Mouse (Mus musculus) MEL-GATA-1-ER (cell line): ENCODE results near the gene Atp2c2.

ENCODE experiments used
- DNase-seq: peaks from one replicate; pipeline ENCODE4 v3.0.0-alpha.2; 2012; ENCODE audit warnings: low read depth; ENCODE audit errors: extremely low read depth

The Atp2c2 gene

DNA sequence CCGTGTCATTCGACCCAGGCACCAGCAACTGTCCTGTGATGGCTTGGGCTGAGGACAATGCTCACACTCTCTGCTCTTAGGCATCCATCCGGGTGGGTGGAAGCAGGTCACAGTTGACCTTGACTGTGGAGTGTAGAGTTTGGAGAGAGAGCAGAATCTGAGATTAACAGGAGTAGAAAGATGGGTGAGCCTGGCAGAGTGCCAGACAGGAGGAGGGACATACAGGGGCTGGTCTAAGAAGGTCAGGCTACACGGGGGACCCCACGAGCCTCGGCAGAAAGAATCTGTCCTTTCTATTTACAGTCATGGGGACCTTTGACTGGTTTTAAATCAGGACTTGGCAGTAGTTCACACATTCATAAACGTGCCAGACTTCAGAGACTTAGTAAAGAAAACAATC, 3.2 kb downstream of the Atp2c2 start:
- DNase-seq = no peak

- peak; percentile 35 for DNase-seq
Observed at GRCm38 (mm10) chr8:119707146-119707545, 7.3 kb downstream of the Atp2c2 start.

DNA sequence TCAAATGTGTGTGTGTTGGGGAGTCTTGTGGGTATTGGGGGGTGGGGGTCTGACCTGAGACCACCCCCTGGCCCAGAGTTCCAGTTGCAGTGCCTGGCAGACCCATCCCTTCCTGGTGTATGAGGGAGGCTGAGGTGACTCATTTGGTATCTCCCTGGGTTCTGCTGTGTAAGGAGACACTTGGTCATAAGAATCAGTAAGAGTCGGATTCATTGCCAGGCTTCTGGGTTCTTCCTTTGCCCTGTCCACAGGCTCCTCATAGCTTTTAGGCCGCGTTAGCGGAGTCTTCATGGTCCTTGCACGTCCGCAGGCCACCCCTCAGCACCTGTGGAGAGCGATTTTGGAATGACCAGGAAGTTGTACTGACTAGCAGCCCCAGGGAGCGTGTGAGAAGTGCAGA, 8.7 kb downstream of the Atp2c2 start:
- DNase-seq = no peak

DNA sequence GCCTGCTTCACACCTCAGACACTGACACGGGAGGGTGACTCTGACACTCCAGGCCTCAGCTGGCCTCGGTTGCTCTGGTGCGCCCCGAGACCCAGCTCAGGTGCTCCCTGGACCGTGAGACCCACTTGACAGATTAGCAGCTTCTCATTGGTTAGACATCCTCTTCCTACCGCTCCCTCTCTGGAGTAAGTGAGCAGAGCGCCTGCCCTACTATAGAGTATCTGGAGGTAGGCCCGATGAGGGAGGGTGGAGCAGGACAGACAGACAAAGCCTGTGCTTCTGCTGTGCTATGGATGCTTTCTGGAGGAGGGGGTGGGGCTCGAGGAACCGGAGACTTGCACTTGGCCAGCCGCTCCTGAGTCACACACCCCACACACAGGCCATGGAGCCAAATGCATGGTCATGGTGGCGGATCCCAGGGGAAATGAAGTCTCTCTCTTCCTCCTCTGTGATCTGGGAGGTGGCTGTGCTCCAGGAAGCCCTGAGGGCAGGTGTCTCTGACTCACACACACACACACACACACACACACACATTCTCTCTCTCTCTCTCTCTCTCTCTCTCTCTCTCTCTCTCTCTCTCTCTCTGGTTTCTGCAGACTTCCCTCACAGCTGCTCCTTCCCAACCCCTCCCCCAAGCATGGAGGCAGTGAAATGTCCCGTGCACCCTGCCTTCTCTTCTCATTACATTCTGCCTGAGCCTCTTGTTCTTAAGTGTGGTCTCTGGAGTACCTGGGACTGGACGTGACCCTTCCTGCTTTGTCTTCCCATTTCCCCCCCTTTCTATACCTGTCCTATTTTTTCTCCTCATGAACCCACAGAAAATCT, 9.3 kb downstream of the Atp2c2 start:
- DNase-seq = no peak

GRCm38 (mm10) chr8:119709703-119710093, 9.9 kb downstream of the Atp2c2 start:
- no peak for DNase-seq

GRCm38 (mm10) chr8:119712226-119712625, 12.4 kb downstream of the Atp2c2 start:
- no peak for DNase-seq

GRCm38 (mm10) chr8:119713421-119713820, 13.6 kb downstream of the Atp2c2 start:
- DNase-seq = no peak

DNA sequence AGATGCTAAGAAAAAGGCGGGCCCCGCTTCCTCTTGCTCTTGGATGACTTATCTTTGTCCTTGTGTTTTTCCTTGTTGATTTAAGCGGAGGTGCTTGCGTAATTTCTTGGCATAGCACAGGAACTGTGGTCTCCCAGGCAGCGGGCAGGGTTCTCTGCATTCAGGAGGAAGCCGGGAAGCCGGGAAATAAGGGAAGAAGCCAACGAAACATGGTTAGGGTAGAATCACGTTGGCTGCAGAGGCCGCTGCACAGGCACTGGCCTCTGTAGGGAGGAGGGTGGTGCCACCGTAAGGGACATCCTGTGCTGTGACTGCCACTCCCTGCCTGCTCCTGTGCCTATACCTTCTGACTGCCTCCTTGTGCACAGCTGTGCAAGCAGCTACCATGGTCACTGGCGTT, 15.4 kb downstream of the Atp2c2 start:
- DNase-seq = no peak

- DNase-seq = no peak
Observed at GRCm38 (mm10) chr8:119716730-119717299, 17.0 kb downstream of the Atp2c2 start.

GRCm38 (mm10) chr8:119717765-119718164, 18.0 kb downstream of the Atp2c2 start:
- peak; percentile 43 for DNase-seq

GRCm38 (mm10) chr8:119719011-119719501, 19.2 kb downstream of the Atp2c2 start:
- no peak for DNase-seq

GRCm38 (mm10) chr8:119722348-119722747, 22.5 kb downstream of the Atp2c2 start:
- DNase-seq = peak; percentile 74

DNA sequence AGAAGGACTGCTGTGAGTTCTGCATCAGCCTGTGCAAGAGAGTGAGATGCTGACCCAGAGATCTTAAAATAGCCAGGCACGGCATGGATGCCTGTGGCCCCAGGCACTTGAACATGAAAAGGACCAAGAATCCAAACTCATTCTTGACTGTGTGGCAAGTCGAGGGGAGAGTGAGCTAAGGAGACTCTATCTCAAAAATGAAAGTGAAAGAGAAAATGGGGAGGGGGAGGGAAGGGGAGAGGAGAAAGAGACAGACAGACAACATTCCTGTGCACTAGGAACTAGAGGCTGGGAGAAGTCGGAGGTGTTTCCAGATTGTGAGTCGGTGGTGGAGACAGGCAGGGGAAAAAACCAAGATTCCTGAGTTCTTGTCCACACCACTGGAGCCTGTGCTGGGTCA, 23.9 kb downstream of the Atp2c2 start:
- no peak for DNase-seq

GRCm38 (mm10) chr8:119724596-119724995, 24.8 kb downstream of the Atp2c2 start:
- DNase-seq = no peak

DNA sequence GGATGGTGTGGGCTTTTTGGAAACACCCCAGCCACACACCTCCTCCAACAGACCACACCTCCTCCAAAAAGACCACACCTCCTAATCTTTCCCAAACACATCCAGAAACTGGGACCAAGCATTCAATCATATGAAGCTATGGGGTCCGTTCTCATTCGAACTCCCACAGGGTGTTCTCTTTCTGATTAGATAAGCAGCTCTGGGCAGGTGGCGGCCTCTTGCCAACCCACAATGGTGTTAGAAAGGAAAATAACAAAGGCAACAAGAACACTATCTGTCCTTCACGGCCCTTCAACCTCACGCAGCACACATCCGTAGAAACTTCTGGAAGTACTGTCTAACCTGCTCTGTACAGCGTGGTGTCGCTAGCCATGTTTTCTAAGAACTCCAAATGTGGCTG, 27.3 kb downstream of the Atp2c2 start:
- peak; percentile 59 for DNase-seq

DNA sequence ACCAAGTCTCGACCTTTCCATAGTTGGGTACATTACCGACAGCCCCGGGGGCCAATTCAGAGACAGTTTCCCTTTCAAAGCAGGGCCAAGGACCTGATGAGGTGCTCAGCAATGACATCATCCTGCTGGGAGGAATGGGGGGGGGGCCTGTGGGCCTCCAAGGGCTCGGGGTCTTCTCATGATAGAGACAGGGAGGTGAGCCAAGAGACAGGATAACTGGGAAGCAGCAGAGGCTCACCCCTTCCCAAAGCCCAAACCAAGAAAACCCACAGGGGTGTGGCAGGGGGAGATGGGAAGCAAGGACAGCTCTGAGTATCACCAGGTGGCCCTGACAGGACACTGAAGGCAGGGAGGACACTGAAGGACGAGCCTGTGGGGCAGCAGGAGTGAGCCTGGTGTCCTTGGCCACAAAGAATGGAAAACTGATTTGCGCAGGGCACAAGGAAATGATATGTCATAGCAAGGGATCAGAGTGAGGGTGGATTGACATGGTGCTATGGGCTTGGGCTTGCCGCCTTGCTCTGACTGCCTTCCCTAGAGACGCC, 28.6 kb downstream of the Atp2c2 start:
- DNase-seq = no peak

DNA sequence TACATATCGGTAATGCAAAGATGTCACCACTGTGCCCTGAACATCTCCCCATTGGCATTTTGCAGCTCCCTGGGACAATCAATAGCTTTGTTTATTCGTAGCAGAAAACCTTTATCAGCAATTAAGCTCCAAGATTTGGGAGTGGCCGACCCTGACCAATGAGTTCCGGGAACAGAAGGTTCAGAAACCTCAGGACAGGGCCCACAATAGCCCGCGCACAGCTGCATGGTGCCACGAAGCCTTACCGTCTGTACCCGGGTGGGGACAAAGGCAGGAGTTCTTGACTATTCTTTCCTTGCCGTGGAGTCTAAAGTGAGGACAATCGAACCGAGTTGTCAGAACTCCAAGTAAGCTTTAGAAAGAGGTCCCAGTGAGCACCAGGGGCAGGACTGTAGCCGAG, 32.3 kb downstream of the Atp2c2 start:
- DNase-seq = no peak

DNA sequence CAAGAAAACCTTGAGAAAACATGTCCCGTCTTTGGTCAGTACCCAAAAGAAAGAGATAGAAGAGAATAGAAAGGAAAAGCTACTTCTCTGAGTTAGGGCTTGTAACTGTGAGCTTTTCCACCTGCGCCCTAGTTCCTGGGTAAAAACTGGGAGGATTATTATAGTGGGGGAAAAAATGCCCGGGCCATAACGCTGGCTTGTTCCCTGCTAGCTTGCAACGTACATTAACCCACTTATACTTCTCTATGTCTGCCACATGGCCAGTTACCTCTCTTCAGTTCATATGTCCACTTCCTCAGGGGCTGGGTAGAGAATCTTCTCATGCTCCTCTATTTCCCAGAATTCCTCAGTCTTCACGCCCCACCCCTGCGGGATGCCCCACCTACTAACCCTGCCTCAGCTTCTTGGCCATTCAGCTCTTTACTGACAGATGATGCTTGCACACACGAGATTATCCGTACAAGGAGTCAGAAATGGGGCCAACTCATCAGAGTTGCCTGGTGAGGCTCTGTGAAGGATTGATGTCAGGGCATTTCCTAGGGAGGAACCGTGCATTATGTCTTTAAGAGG, 36.6 kb downstream of the Atp2c2 start:
- peak; percentile 87 for DNase-seq

DNA sequence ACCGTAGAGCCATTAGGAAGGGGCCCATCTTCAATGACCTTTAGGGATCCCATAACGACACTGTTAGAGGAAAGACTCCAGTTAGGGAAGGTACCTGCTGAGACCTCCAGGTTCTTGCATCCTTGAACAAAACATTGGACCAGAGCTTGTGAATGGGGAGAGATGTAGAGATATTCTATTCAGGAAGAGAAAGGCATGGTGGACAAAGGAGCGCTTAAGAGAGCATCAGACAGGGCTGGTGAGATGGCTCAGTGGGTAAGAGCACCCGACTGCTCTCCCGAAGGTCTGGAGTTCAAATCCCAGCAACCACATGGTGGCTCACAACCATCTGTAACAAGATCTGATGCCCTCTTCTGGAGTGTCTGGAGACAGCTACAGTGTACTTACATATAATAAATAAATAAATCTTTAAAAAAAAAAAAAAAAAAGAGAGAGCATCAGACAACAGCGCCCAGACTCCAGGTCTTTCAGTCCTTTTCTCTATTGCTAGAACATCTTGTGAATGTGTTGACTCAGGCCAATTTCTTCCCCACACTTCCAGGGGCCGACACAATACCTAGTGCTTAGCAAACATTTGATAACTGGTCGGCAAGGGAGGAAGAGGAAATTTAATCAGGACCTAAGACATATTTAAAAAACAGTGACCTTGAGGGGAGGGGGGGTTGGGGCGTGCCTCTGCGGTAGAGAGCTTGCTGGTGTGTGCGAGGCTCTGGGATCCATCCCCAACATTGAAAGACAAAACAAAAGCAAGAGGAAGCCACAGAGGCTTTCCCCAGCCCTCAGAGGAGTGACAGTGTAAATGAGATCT, 37.5 kb downstream of the Atp2c2 start:
- peak; percentile 73 for DNase-seq

DNA sequence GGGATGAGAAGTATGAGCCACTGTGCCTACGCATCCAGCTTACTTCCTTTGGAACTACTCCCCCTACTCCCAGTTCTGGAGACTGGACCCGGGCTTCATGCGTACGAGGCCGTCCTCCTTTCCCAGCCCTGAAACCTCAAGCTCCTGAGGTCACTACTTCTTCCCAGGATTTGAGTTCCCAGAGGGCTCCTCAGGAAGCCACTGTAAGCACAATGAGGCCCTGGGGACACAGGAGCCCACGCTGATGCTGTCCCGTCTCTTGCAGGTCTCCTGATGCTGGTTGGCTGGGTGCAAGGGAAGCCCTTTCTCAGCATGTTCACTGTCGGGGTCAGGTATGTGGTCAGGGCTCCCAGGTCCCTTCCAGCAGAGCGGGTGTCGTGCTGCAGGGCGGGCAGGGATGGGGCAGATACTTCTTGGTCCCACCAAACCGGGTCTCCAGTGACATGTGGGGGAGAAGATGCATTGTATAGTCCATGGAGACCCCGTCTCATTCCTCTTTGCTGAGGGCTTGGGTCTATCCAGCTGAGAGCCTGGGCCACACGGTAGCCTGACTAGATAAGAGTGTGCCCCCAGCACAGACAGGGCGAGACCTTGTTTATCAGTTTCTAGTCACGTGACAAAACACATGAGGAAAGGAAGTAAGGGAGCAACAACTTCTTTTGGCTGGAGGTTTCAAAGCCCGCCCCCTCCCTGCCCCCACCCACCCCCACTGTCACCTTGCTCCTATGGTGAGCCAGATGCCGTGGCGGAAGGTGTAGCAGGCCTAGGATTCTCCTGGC, 38.5 kb downstream of the Atp2c2 start:
- DNase-seq = no peak

DNA sequence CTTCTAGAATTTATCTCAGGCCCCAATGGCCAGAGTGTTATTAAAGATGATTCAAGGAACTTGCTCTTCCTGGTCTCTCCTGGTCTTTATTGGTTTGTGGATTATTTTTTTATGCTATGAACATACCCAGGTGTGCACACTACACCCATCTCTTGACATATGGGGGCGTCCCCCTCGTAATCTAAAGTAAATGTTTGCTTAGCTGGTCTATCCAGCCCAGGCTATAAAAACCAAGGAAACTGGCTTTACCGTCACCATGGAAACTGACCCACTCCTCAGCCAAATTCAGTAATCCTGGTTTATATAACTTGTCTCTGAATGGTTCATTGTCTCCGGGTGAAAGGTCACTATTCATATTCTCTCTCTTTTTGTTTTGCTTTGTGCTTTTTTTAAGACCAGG, 40.8 kb downstream of the Atp2c2 start:
- no peak for DNase-seq
